Mouse (Mus musculus) hindbrain, embryonic 16.5 days (tissue): ENCODE measurements at regions not wholly inside any gene's neighbourhood (a gene's known extent, or its start where the extent isn't known, plus 50 kb on each side); places are given as distances from the start of the nearest gene placed in this dataset.

ENCODE experiments used
- ATAC-seq: fragments of 200-750 bp; cut with Nextera tagmentation; 2 replicates; pipeline ENCODE4 v1.8.0; 2017; ENCODE audit warnings: moderate TSS enrichment, moderate library complexity
- H3K27ac ChIP-seq: fragments of 300-500 bp; sonication (generic); 2 replicates; pipeline ENCODE4 v1.5.1; 2014; ENCODE audit warnings: low read depth, mild to moderate bottlenecking, control low read depth, low read length, moderate library complexity
- H3K27me3 ChIP-seq: fragments of 300-500 bp; sonication (generic); replicated peaks from 2 replicates; pipeline ENCODE4 v1.6.1; 2014; ENCODE audit warnings: low read length; ENCODE audit not compliant: control insufficient read depth, insufficient read depth
- H3K36me3 ChIP-seq: fragments of 300-500 bp; sonication (generic); 2 replicates; pipeline ENCODE4 v1.6.1; 2014; ENCODE audit warnings: mild to moderate bottlenecking, low read length, moderate library complexity, mixed read lengths; ENCODE audit not compliant: control insufficient read depth, insufficient read depth
- H3K4me1 ChIP-seq: fragments of 300-500 bp; sonication (generic); 2 replicates; pipeline ENCODE4 v1.6.1; 2014; ENCODE audit warnings: low read depth, low read length; ENCODE audit not compliant: control insufficient read depth, insufficient read depth
- H3K4me2 ChIP-seq: fragments of 300-500 bp; sonication (generic); 2 replicates; pipeline ENCODE4 v1.6.1; 2014; ENCODE audit warnings: mild to moderate bottlenecking, low read length, control low read depth, moderate library complexity
- H3K4me3 ChIP-seq: fragments of 300-500 bp; sonication (generic); 2 replicates; pipeline ENCODE4 v1.5.1; 2014; ENCODE audit warnings: mild to moderate bottlenecking, low read length, control low read depth, moderate library complexity
- H3K9ac ChIP-seq: fragments of 300-500 bp; sonication (generic); 2 replicates; pipeline ENCODE4 v1.6.1; 2014; ENCODE audit warnings: low read depth, mild to moderate bottlenecking, control low read depth, low read length, moderate library complexity
- H3K9me3 ChIP-seq: fragments of 300-500 bp; sonication (generic); 2 replicates; pipeline ENCODE4 v1.6.1; 2014; ENCODE audit warnings: mild to moderate bottlenecking, low read length, moderate library complexity; ENCODE audit not compliant: control insufficient read depth
- WGBS: fragments of 180-500 bp; shearing (Covaris S2); extraction: QIAGEN DNeasy Blood & Tissue Kit; methylation state at CpG from one replicate; pipeline ENCODE4 v1.1.7; 2014; 5-methylcytosine and 5-hydroxymethylcytosine counted together

GRCm38 (mm10) chr10:56547825-56548224, 170.7 kb downstream of the Gja1 start:
- no peak overlapping the region for H3K27ac ChIP-seq
- no peaks in the 10 kb centered on the region for H3K9me3 ChIP-seq
- H3K36me3 ChIP-seq = no peaks in the 10 kb centered on the region
- H3K4me2 ChIP-seq = no peak overlapping the region
- no peak overlapping the region for H3K4me3 ChIP-seq
- H3K4me1 ChIP-seq = no peaks in the 10 kb centered on the region
- no peak overlapping the region for H3K9ac ChIP-seq
- 77% methylated on average over 3 of the region's 4 CpGs for WGBS
- H3K27me3 ChIP-seq = no peaks in the 10 kb centered on the region
- ATAC-seq = no peak

DNA sequence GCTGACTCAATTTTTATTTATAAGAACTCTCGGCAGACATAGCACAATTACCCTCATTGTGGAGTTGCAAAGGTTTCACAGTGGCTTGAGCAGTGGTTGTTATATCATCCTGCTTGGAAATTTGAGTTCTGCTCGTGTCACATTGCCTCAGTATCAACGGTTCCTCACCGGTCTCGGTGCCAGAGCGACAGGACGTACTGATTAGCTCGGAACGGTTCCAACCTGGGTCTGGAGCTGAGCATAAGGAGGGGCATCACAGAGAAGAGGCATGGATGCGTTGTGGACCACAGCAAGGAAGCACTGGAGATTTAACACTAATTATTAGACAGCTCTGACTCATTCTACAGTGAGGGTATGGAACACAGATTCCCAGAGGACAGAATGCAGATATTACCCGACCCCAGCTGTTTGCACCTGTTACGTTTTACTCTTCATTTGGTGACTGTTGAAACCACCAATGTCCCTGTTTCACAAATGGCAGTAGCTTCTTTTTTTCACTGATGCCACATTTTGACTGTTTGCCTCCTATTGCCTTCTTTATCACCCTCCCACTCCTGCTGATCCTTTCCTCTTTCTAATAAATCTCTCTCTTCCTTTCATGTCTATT, 189.8 kb downstream of the Gja1 start:
- 90% methylated on average over 12 of the region's 12 CpGs for WGBS
- no peaks in the 10 kb centered on the region for H3K9me3 ChIP-seq
- H3K4me3 ChIP-seq = no peak overlapping the region
- H3K27ac ChIP-seq = no peak overlapping the region
- no peak overlapping the region for H3K4me2 ChIP-seq
- H3K9ac ChIP-seq = no peak overlapping the region
- no peaks in the 10 kb centered on the region for H3K36me3 ChIP-seq
- ATAC-seq = no peak
- H3K27me3 ChIP-seq = no peaks in the 10 kb centered on the region
- H3K4me1 ChIP-seq = no peaks in the 10 kb centered on the region

DNA sequence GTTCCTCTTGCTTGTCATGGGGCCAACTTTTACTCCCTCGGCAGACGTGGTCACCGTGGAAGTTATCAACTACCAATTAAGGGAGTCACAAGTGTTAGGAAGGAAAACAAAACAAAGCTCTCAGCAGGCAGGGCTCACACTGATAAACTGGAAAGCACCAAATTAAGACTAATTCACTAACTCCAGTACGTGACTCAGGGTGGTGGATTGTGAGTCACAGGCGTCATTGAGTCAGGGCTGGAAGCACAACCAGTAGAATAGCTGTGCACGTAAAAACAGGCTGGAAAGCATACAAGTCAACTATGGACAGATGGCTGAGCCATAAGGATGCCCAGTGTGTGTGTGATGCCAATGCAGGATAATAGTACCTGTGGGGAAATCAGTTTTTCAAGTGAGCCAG, 204.9 kb downstream of the Gja1 start:
- Histone ChIP-seq H3K4me2 (no peak overlapping the region), H3K9ac (no peak overlapping the region), H3K9me3 (no peaks in the 10 kb centered on the region), H3K36me3 (no peaks in the 10 kb centered on the region), H3K4me3 (no peak overlapping the region), H3K27ac (no peak overlapping the region), H3K4me1 (no peaks in the 10 kb centered on the region), H3K27me3 (no peaks in the 10 kb centered on the region)
- 64% methylated on average over 6 of the region's 6 CpGs for WGBS
- ATAC-seq = peak; percentile 93

DNA sequence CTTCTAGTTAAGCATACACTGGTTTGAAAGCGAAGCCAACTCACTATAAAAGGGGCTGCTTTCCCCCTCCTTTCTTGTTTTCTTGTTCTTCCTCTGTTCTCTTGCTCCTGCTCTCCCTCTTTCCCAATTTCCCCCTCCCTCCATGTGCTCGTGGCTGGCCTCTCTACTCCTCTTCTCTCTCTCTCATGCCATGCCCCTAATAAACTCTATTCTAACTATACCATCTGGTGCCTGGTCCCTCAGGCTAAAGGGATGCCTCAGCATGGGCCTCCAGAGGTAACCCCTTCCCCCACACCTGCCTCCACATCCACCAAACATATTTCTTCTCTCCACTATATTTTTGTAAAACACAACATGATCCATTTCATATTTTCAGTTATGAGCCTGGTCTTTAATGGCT, 210.1 kb downstream of the Gja1 start:
- Histone ChIP-seq H3K27me3 (no peaks in the 10 kb centered on the region), H3K4me2 (no peak overlapping the region), H3K9me3 (no peaks in the 10 kb centered on the region), H3K27ac (no peak overlapping the region), H3K36me3 (no peaks in the 10 kb centered on the region), H3K4me3 (no peak overlapping the region), H3K9ac (no peak overlapping the region), H3K4me1 (no peaks in the 10 kb centered on the region)
- no peak for ATAC-seq
- WGBS = 62% methylated on average over 2 of the region's 2 CpGs

DNA sequence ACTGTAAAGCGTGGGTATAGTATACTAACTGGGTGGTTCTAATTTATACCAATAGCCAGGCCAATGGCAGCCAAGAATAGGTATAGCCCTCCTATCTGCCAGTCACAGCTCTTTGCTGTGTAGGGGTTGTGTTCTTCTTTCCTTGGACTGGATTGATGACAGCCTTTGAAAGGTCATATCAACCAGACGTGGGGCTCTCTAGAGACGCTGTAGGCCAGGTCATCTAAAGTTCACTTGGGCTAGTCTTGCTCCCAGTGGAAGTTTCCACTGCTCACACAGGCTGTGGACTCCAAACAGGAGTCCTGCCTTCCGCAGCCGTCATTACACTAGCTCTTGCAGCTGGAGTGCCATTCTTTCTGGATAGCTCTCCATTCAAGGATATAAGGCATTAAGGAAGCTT, 220.3 kb downstream of the Gja1 start:
- Histone ChIP-seq H3K27me3 (no peaks in the 10 kb centered on the region), H3K4me2 (no peak overlapping the region), H3K27ac (no peak overlapping the region), H3K4me3 (no peak overlapping the region), H3K9ac (no peak overlapping the region), H3K36me3 (no peaks in the 10 kb centered on the region), H3K4me1 (no peaks in the 10 kb centered on the region), H3K9me3 (no peaks in the 10 kb centered on the region)
- 77% methylated on average over 5 of the region's 5 CpGs for WGBS
- no peak for ATAC-seq

GRCm38 (mm10) chr10:56598191-56598590, 221.1 kb downstream of the Gja1 start:
- WGBS = 83% methylated on average over 3 of the region's 3 CpGs
- no peak for ATAC-seq

GRCm38 (mm10) chr10:56599923-56600322, 222.8 kb downstream of the Gja1 start:
- Histone ChIP-seq H3K27ac (no peak overlapping the region), H3K9ac (no peak overlapping the region), H3K9me3 (no peaks in the 10 kb centered on the region), H3K27me3 (no peaks in the 10 kb centered on the region), H3K4me2 (no peak overlapping the region), H3K4me1 (no peaks in the 10 kb centered on the region), H3K4me3 (no peak overlapping the region), H3K36me3 (no peaks in the 10 kb centered on the region)
- no peak for ATAC-seq
- WGBS = 74% methylated on average over 4 of the region's 4 CpGs

More at GRCm38 (mm10) chr10:56598191-56598590, 221.1 kb downstream of the Gja1 start:
- no peak overlapping the region for H3K27ac ChIP-seq
- H3K9me3 ChIP-seq = no peaks in the 10 kb centered on the region
- no peak overlapping the region for H3K4me2 ChIP-seq
- H3K9ac ChIP-seq = no peak overlapping the region
- no peaks in the 10 kb centered on the region for H3K27me3 ChIP-seq
- H3K4me3 ChIP-seq = no peak overlapping the region
- no peaks in the 10 kb centered on the region for H3K4me1 ChIP-seq
- no peaks in the 10 kb centered on the region for H3K36me3 ChIP-seq

- ATAC-seq = peak; percentile 61; the same call in 1 of the 2 replicates
Observed at GRCm38 (mm10) chr10:56611564-56612288, 234.6 kb downstream of the Gja1 start.

GRCm38 (mm10) chr10:56642656-56643055, 265.5 kb downstream of the Gja1 start:
- H3K4me1 ChIP-seq = no peaks in the 10 kb centered on the region
- no peak overlapping the region for H3K9ac ChIP-seq
- ATAC-seq = no peak
- H3K36me3 ChIP-seq = no peaks in the 10 kb centered on the region
- H3K4me3 ChIP-seq = no peak overlapping the region
- no peaks in the 10 kb centered on the region for H3K9me3 ChIP-seq
- H3K27ac ChIP-seq = no peak overlapping the region
- no peaks in the 10 kb centered on the region for H3K27me3 ChIP-seq
- no peak overlapping the region for H3K4me2 ChIP-seq
- WGBS = 91% methylated on average over 2 of the region's 2 CpGs

More at GRCm38 (mm10) chr10:56611564-56612288, 234.6 kb downstream of the Gja1 start:
- no peak overlapping the region for H3K27ac ChIP-seq
- H3K4me3 ChIP-seq = no peak overlapping the region
- H3K4me2 ChIP-seq = no peak overlapping the region
- H3K27me3 ChIP-seq = no peaks in the 10 kb centered on the region
- 78% methylated on average over 8 of the region's 8 CpGs for WGBS
- no peaks in the 10 kb centered on the region for H3K36me3 ChIP-seq
- H3K9me3 ChIP-seq = no peaks in the 10 kb centered on the region
- H3K4me1 ChIP-seq = no peaks in the 10 kb centered on the region
- no peak overlapping the region for H3K9ac ChIP-seq
